ENCODE assay signal across 13 mouse cellular contexts in genomic region chrX:159704381-159705004, GRCm38 (mm10).
DNase-seq lines count a peak whose midpoint lies in the region; ATAC-seq and TF ChIP-seq lines count a peak whose summit lies in the region.
"Had no signal": no experiment of that assay in that cellular context is flagged by ENCODE, and none has a peak within 500 bp of the region (broad histone marks: within the 10 kb centered on the region; RNA-seq: fewer than 3 reads in every experiment).

No protein-coding gene starts in this region.

- 0 out of 2 replicates have a peak, but pooled peaks have one; percentile 17 for TF ChIP-seq EP300 in lung, postnatal 0 days (IDR thresholded peaks at IDR 0.05)

- no peak for TF ChIP-seq CTCF in lung, postnatal 0 days (IDR thresholded peaks at IDR 0.05)
- no peak for TF ChIP-seq CTCF in kidney, adult 2 months (conservative IDR thresholded peaks at IDR 0.05; ENCODE audit: insufficient read depth, insufficient read length, low read depth, low read length)

- H3K36me3 ChIP-seq in lung, postnatal 0 days (ENCODE audit: insufficient read depth, low read length): no peaks in the 10 kb centered on the region
- H3K36me3 ChIP-seq in kidney, adult 2 months (ENCODE audit: control insufficient read depth, insufficient read depth, low read length): no peaks in the 10 kb centered on the region
- H3K36me3 ChIP-seq: heart, embryonic 13.5 days; liver, embryonic 12.5 days; midbrain, embryonic 12.5 days had no signal

- no peak overlapping the region for H3K27ac ChIP-seq in lung, postnatal 0 days (ENCODE audit: low read length)
- no peak overlapping the region for H3K27ac ChIP-seq in kidney, adult 2 months (ENCODE audit: insufficient read depth, low read depth, low read length)
- H3K27ac ChIP-seq: heart, embryonic 13.5 days; liver, embryonic 12.5 days; midbrain, embryonic 12.5 days had no signal

- 38% methylated on average over 4 of the region's 4 CpGs for WGBS in lung, postnatal 0 days
- 51% methylated on average over 4 of the region's 4 CpGs for WGBS in kidney, adult 2 months

- peak; percentile 50 for DNase-seq in lung, postnatal 0 days (ENCODE audit: low spot score)
- no peak for DNase-seq in lung, adult 18-20 months
- DNase-seq in kidney, adult 2 months: peak; percentile 35
- peak; percentile 17 to 25 for DNase-seq in lung, postnatal 4 days
- DNase-seq in adipocyte (ENCODE audit: low spot score): no peak
- DNase-seq in layer of hippocampus, postnatal 25 days (ENCODE audit: extremely low spot score in 1 of 2, low spot score in 1 of 2): no peak
- no peak for DNase-seq in right cerebral cortex, postnatal 4 days
- DNase-seq: forebrain, postnatal 0 days; gastrocnemius, postnatal 36 days had no signal

- TF ChIP-seq POLR2A in kidney, adult 2 months (IDR thresholded peaks at IDR 0.05; ENCODE audit: low read depth, low read length): no peak

- no peak overlapping the region for H3K4me2 ChIP-seq in lung, postnatal 0 days (replicated peaks; ENCODE audit: low read depth, low read length)
- H3K4me2 ChIP-seq: heart, embryonic 13.5 days; liver, embryonic 12.5 days; midbrain, embryonic 12.5 days had no signal

- H3K9me3 ChIP-seq in lung, postnatal 0 days (ENCODE audit: low read length): no peaks in the 10 kb centered on the region
- H3K9me3 ChIP-seq: heart, embryonic 13.5 days; liver, embryonic 12.5 days; midbrain, embryonic 12.5 days had no signal

- H3K27me3 ChIP-seq in lung, postnatal 0 days (replicated peaks; ENCODE audit: insufficient read depth, low read length): no peaks in the 10 kb centered on the region
- no peaks in the 10 kb centered on the region for H3K27me3 ChIP-seq in kidney, adult 2 months (replicated peaks; ENCODE audit: control insufficient read depth, insufficient read depth, low read length)
- H3K27me3 ChIP-seq: heart, embryonic 13.5 days had no signal

- ATAC-seq in lung, postnatal 0 days: peak; percentile 49; the same call in 1 of the 2 replicates
- ATAC-seq: activated CD4-positive, CD25-positive, alpha-beta regulatory T cell, adult 4 months; forebrain, postnatal 0 days; liver, embryonic 12.5 days had no signal

- no peak overlapping the region for H3K9ac ChIP-seq in lung, postnatal 0 days (replicated peaks; ENCODE audit: low read depth)
- H3K9ac ChIP-seq: forebrain, postnatal 0 days; heart, embryonic 13.5 days; liver, embryonic 12.5 days; midbrain, embryonic 12.5 days had no signal

- H3K4me3 ChIP-seq in lung, postnatal 0 days (ENCODE audit: low read depth, low read length): no peak overlapping the region
- no peak overlapping the region for H3K4me3 ChIP-seq in kidney, adult 2 months (ENCODE audit: insufficient read depth, low read depth, low read length)
- H3K4me3 ChIP-seq: heart, embryonic 13.5 days; liver, embryonic 12.5 days; midbrain, embryonic 12.5 days had no signal

- H3K4me1 ChIP-seq in lung, postnatal 0 days (ENCODE audit: insufficient read depth, low read depth, low read length): no peaks in the 10 kb centered on the region
- no peaks in the 10 kb centered on the region for H3K4me1 ChIP-seq in kidney, adult 2 months (ENCODE audit: control insufficient read depth, insufficient read depth, low read length)
- H3K4me1 ChIP-seq: liver, embryonic 12.5 days had no signal

Comparison
In these comparisons a context has a peak if more than half of its experiments do, and no peak if none do; other contexts are left out.
1. DNase-seq: peak in lung, postnatal 0 days (single experiment), kidney, adult 2 months (single experiment) and lung, postnatal 4 days (2 of 2); none in lung, adult 18-20 months (0 of 2), adipocyte (single experiment), layer of hippocampus, postnatal 25 days (0 of 2) and right cerebral cortex, postnatal 4 days (single experiment).